Mouse (Mus musculus): ENCODE results near the gene Brap. TPM values are rescaled to one million over a fixed set of nuclear protein-coding genes. Genes with fewer than 3 reads are reported as not detected.
"Not testable (repeated sequence)": the region's sequence is repeated elsewhere in the genome, so short reads cannot be mapped to it uniquely, and the experiment has no call there.

The Brap gene
- polyA plus RNA-seq (2015; fragmentation: Nextera tagmentation; extraction: Ambion mirVana), result 51.5 and 55.5 TPM in 2 replicates

DNA sequence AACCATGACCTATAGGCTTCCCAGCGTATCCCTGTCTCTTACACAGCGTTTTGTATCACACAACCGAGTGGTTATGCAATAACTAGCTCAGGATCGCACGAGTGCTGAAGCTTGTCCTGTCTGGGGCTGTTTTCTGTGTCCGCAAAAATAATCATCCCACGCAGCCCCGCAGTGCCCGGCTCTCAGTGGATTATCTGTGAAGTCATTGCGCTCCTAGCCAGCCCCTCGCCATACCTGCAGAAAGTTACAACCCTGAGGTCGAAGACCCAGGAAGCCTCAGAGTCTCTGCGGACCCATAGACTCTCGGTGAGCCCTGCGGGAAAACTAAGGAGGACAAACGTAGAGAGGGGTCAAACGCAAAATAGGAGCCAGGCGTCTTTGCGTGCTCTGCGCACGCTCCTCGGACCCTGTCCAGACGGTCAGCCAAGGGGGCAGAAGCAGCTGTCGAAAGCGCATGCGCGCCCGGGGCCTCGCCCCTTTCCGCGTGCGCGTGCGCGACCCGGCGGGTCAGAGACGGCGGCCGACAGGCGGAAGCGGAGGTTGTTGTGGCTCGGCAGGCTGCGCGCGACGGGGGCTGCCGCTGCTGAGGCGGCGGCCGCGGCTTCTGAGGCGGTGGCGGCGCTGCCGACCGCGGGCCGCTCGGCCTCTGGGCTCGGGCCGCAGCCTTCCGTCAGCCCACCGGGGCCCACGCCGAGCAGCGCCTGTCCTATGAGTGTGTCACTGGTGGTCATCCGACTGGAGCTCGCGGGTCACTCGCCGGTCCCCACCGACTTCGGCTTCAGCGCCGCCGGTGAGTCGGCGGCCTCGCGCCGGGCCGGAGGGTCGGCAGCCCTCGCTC lies at the start of gene Brap, which contains the start of gene Acad10:
TSS of gene Brap (plus strand) at position 505 of the 838 bp plus-strand sequence.
TSS of gene Acad10 (minus strand) at position 456 of the 838 bp plus-strand sequence.
- peak; percentile 87 for ATAC-seq
- Histone ChIP-seq H3K9ac (replicated peaks; ENCODE audit: low read depth, low read length) (peak within 1 kb of the TSS; percentile 92), H3K27me3 (replicated peaks; ENCODE audit: control insufficient read depth, insufficient read depth, low read length) (no peaks in the 10 kb centered on the region), H3K4me1 (replicated peaks; ENCODE audit: control insufficient read depth, insufficient read depth, low read length) (peaks cover 22% of the 10 kb centered on the region), H3K27ac (ENCODE audit: low read length) (peak within 1 kb of the TSS; percentile 21; the same call in 1 of the 2 replicates), H3K36me3 (ENCODE audit: control insufficient read depth, insufficient read depth) (peaks cover 3% of the 10 kb centered on the region), H3K4me3 (replicated peaks; ENCODE audit: low read length) (peak within 1 kb of the TSS; percentile 85), H3K9me3 (ENCODE audit: control insufficient read depth, low read length) (no peaks in the 10 kb centered on the region), H3K4me2 (ENCODE audit: low read length) (peak within 1 kb of the TSS; percentile 76)
- WGBS, result under 1% methylated on average over 68 of the region's 85 CpGs

DNA sequence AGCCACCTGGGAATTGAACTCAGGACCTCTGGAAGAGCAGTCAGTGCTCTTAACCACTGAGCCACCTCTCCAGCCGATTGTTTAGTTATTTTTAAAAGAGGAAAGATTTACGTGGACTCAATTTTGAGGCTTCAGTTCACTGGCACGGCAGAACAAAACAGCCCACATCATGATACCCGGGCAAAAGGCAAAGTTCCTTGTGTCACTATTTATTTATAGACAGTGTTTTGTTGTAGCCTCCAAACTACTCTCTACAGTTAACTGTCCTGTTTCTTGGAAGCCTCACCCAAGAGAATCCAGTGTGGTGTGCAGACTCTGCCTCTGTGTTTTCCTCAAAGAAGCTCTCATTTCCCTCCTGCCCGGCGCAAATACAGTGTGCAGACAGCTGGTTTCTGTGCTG lies 48.3 kb upstream of the Brap start:
- ATAC-seq, result no peak
- 77% methylated on average over 6 of the region's 6 CpGs for WGBS

DNA sequence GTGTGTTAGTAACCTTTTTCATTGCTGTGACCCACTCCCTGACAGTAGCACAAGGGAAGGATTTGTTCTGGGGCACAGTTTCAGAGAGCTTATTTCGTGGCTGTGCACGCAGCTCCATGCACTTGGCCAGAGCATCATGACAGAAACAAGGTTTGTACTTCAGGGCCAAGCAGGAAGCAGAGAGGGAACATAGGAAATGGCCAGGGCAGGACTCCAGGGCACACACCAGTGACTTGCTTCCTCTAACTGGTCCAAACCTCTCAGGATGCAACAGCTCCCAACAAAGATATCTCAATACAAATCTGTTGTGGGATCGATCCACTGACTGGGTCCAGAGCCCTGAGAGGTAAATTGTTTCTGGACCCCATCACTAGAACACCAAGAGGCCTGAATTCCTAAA lies 45.4 kb upstream of the Brap start:
- H3K27me3 ChIP-seq (replicated peaks; ENCODE audit: control insufficient read depth, insufficient read depth, low read length); H3K4me2 ChIP-seq (ENCODE audit: low read length); ATAC-seq; H3K9ac ChIP-seq (replicated peaks; ENCODE audit: low read depth, low read length); H3K27ac ChIP-seq (ENCODE audit: low read length); H3K9me3 ChIP-seq (ENCODE audit: control insufficient read depth, low read length); H3K36me3 ChIP-seq (ENCODE audit: control insufficient read depth, insufficient read depth); H3K4me3 ChIP-seq (replicated peaks; ENCODE audit: low read length); H3K4me1 ChIP-seq (replicated peaks; ENCODE audit: control insufficient read depth, insufficient read depth, low read length): not testable (repeated sequence)
- 79% methylated on average over 3 of the region's 3 CpGs for WGBS

More for the DNA sequence above, 48.3 kb upstream of the Brap start:
- H3K9me3 ChIP-seq (ENCODE audit: control insufficient read depth, low read length), result no peaks in the 10 kb centered on the region
- H3K27me3 ChIP-seq (replicated peaks; ENCODE audit: control insufficient read depth, insufficient read depth, low read length), result no peaks in the 10 kb centered on the region
- no peaks in the 10 kb centered on the region for H3K4me1 ChIP-seq (replicated peaks; ENCODE audit: control insufficient read depth, insufficient read depth, low read length)
- H3K4me3 ChIP-seq (replicated peaks; ENCODE audit: low read length), result no peak overlapping the region
- no peaks in the 10 kb centered on the region for H3K36me3 ChIP-seq (ENCODE audit: control insufficient read depth, insufficient read depth)
- no peak overlapping the region for H3K4me2 ChIP-seq (ENCODE audit: low read length)
- no peak overlapping the region for H3K9ac ChIP-seq (replicated peaks; ENCODE audit: low read depth, low read length)
- H3K27ac ChIP-seq (ENCODE audit: low read length), result no peak overlapping the region

DNA sequence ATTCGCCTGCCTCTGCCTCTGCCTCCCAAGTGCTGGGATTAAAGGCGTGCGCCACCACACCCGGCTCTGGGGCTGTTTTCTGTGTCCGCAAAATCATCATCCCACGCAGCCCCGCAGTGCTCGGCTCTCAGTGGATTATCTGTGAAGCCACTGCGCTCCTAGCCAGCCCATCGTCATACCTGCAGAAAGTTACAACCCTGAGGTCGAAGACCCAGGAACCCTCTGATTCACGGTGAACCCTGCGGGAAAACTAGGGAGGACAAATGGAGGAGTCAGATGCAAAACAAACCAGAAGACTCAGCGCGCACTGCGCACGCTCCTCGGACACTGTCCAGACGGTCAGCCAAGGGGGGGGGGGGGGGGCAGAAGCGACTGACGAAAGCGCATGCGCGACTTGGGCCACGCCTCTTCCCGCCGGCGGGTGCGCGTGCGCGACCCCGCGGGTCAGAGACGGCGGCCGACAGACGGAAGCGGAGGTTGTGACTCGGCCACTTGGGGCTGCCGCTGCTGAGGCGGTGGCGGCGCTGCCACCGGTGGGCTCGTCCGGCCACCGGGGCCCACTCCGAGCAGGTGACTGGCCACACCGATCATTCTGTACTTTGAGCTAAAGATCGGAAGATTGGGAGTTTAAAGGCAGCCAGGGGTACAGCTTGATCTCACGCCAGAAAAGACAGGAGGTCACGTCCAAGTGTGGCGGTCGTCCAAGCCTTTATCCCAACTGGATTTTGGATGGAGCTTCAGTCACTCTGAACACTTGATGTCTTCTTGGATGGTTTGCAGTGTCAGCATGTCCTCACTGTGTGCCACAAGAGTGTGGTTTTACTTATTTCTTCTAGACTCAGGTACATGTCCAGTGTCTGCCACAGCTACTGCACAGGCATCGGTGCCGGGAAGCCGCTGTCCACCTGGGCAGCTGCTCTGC lies 41.5 kb upstream of the Brap start, which contains the start of gene Acad12:
TSS of gene Acad12 (minus strand) at position 347 of the 922 bp plus-strand sequence.
- H3K9me3 ChIP-seq (ENCODE audit: control insufficient read depth, low read length), result no peaks in the 10 kb centered on the region

DNA sequence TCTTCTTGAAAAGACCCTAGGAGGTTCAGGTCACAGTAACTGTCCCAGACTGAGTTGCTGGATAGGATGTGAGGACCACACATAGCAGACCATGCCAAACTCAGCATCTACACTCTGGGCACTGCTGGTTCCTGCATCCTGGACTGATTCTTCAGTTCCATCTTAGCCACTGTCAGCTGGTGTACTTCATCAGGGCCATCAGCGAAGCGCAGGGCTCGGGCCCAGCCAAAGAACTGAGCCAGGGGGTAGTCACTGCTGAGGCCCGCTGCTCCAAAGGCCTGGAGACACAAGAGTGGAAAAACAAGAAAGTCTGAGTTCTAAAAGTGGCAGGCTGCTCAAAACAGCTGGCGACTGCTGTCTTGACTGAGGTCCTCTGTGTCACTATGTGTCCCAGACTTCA lies 39.3 kb upstream of the Brap start:
- WGBS, result 90% methylated on average over 5 of the region's 5 CpGs
- H3K27ac ChIP-seq (ENCODE audit: low read length), result no peak overlapping the region
- no peak for ATAC-seq
- no peak overlapping the region for H3K4me2 ChIP-seq (ENCODE audit: low read length)
- H3K36me3 ChIP-seq (ENCODE audit: control insufficient read depth, insufficient read depth), result no peaks in the 10 kb centered on the region
- no peaks in the 10 kb centered on the region for H3K9me3 ChIP-seq (ENCODE audit: control insufficient read depth, low read length)
- H3K9ac ChIP-seq (replicated peaks; ENCODE audit: low read depth, low read length), result no peak overlapping the region
- H3K4me3 ChIP-seq (replicated peaks; ENCODE audit: low read length), result no peak overlapping the region
- no peaks in the 10 kb centered on the region for H3K27me3 ChIP-seq (replicated peaks; ENCODE audit: control insufficient read depth, insufficient read depth, low read length)
- peaks cover 10% of the 10 kb centered on the region for H3K4me1 ChIP-seq (replicated peaks; ENCODE audit: control insufficient read depth, insufficient read depth, low read length)

More for the DNA sequence above, 41.5 kb upstream of the Brap start, which contains the start of gene Acad12:
- ATAC-seq, result peak; percentile 81
- Histone ChIP-seq H3K4me3 (replicated peaks; ENCODE audit: low read length) (peak within 1 kb of the TSS; percentile 87), H3K4me2 (ENCODE audit: low read length) (peak within 1 kb of the TSS; percentile 88), H3K36me3 (ENCODE audit: control insufficient read depth, insufficient read depth) (no peaks in the 10 kb centered on the region), H3K27ac (ENCODE audit: low read length) (peak within 1 kb of the TSS; percentile 31; the same call in 1 of the 2 replicates), H3K9ac (replicated peaks; ENCODE audit: low read depth, low read length) (peak within 1 kb of the TSS; percentile 84), H3K27me3 (replicated peaks; ENCODE audit: control insufficient read depth, insufficient read depth, low read length) (no peaks in the 10 kb centered on the region), H3K4me1 (replicated peaks; ENCODE audit: control insufficient read depth, insufficient read depth, low read length) (peaks cover 10% of the 10 kb centered on the region)
- under 1% methylated on average over 55 of the region's 58 CpGs for WGBS

DNA sequence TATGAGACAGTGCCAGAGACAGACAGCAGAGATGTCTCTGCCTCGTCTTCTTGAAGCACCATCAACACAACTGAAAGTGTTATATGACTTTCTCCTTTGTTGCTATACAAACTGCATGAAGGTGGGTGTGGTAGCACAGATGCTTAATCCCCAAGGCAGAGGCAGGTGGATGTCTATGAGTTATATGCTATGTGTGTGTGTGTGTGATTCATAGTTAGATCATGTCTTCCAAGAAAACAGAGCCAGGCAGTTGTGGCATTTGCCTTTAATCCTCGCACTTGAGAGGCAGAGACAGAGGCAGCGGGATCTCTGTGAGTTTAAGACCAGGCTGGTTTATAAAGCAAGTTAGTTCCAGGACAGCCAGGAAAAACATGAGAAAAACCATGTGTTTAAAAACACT lies 37.1 kb upstream of the Brap start:
- ATAC-seq, result no peak
- Histone ChIP-seq H3K4me2 (ENCODE audit: low read length) (no peak overlapping the region), H3K27me3 (replicated peaks; ENCODE audit: control insufficient read depth, insufficient read depth, low read length) (no peaks in the 10 kb centered on the region), H3K36me3 (ENCODE audit: control insufficient read depth, insufficient read depth) (no peaks in the 10 kb centered on the region), H3K27ac (ENCODE audit: low read length) (no peak overlapping the region), H3K4me1 (replicated peaks; ENCODE audit: control insufficient read depth, insufficient read depth, low read length) (peaks cover 10% of the 10 kb centered on the region), H3K9me3 (ENCODE audit: control insufficient read depth, low read length) (no peaks in the 10 kb centered on the region), H3K4me3 (replicated peaks; ENCODE audit: low read length) (no peak overlapping the region), H3K9ac (replicated peaks; ENCODE audit: low read depth, low read length) (no peak overlapping the region)
- WGBS, result 89% methylated on average over 3 of the region's 3 CpGs

DNA sequence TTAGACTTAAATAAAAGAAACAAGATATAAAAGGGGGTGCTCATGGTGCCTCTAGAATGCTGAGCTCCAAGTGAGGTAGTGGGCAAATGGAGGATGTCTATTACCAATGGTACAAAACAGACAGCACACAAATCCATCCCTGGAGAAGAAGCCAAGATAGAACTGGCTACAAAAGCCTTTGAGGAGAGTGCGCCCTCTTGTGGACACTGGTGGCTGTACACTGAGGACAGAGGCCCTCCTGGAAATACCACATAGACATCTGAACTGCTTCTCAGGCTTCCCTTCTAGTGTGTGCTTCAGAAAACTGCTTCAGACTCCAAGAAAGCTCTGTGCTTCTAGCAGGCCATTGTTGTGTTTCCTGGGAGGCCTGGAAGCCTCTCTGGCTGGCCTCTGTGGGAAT lies 32.5 kb upstream of the Brap start:
- WGBS, result 0% methylated on average over 1 of the region's 1 CpGs
- ATAC-seq, result no peak
- Histone ChIP-seq H3K9ac (replicated peaks; ENCODE audit: low read depth, low read length) (no peak overlapping the region), H3K27ac (ENCODE audit: low read length) (no peak overlapping the region), H3K4me1 (replicated peaks; ENCODE audit: control insufficient read depth, insufficient read depth, low read length) (no peaks in the 10 kb centered on the region), H3K4me2 (ENCODE audit: low read length) (no peak overlapping the region), H3K36me3 (ENCODE audit: control insufficient read depth, insufficient read depth) (no peaks in the 10 kb centered on the region), H3K9me3 (ENCODE audit: control insufficient read depth, low read length) (no peaks in the 10 kb centered on the region), H3K27me3 (replicated peaks; ENCODE audit: control insufficient read depth, insufficient read depth, low read length) (no peaks in the 10 kb centered on the region), H3K4me3 (replicated peaks; ENCODE audit: low read length) (no peak overlapping the region)

DNA sequence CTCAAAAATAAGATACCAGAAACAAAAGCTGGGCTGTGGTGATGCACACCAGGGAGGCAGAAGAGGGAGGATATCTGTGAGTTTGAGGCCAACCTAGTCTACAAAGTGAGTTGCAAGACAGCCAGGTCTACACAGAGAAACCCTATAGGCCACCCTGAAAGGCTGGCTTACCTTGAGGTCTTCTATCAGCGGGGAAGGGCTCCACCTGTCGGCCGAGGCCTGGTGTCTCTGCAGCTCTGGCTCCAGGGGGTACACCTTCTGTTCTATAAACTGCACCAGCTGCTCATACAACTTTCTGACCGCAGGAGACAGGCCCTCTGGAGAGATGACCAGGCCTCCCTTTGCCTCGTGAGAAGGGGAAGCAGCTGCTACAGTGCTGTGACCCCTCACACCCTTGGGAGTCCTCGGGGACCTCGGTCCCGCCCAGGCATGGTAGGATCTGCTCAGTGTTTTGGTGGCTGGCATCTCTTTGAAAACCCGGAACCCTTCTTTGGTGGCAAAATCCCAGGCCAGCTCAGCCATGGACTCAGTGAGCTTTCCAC lies 29.2 kb upstream of the Brap start:
- not testable (repeated sequence) for H3K27ac ChIP-seq (ENCODE audit: low read length); H3K4me3 ChIP-seq (replicated peaks; ENCODE audit: low read length); H3K9me3 ChIP-seq (ENCODE audit: control insufficient read depth, low read length); ATAC-seq; H3K27me3 ChIP-seq (replicated peaks; ENCODE audit: control insufficient read depth, insufficient read depth, low read length); H3K9ac ChIP-seq (replicated peaks; ENCODE audit: low read depth, low read length); H3K36me3 ChIP-seq (ENCODE audit: control insufficient read depth, insufficient read depth); H3K4me1 ChIP-seq (replicated peaks; ENCODE audit: control insufficient read depth, insufficient read depth, low read length); H3K4me2 ChIP-seq (ENCODE audit: low read length)
- 69% methylated on average over 8 of the region's 9 CpGs for WGBS

DNA sequence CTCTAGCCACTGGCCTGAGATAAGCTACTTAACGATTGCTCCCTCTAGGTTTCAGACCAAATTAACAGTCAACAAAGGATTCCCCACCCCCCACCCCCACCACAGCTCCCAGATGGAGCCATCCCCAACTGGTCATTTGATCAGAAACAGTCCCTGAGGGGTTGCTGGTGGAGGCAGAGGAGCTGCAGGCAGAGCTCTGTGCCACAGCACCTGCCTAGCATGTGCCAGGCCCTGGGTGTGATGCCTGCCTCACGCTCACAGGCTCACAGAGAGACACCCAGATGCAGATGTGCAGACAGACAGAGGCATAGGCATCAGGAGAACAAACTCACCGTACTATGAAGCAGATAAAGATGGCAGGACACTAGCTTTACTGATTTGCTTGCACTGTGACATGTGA lies 27.6 kb upstream of the Brap start:
- Histone ChIP-seq H3K9me3 (ENCODE audit: control insufficient read depth, low read length) (no peaks in the 10 kb centered on the region), H3K36me3 (ENCODE audit: control insufficient read depth, insufficient read depth) (no peaks in the 10 kb centered on the region), H3K4me2 (ENCODE audit: low read length) (no peak overlapping the region), H3K27me3 (replicated peaks; ENCODE audit: control insufficient read depth, insufficient read depth, low read length) (no peaks in the 10 kb centered on the region), H3K4me3 (replicated peaks; ENCODE audit: low read length) (no peak overlapping the region), H3K27ac (ENCODE audit: low read length) (no peak overlapping the region), H3K4me1 (replicated peaks; ENCODE audit: control insufficient read depth, insufficient read depth, low read length) (no peaks in the 10 kb centered on the region), H3K9ac (replicated peaks; ENCODE audit: low read depth, low read length) (no peak overlapping the region)
- no peak for ATAC-seq
- WGBS, result 38% methylated on average over 3 of the region's 3 CpGs
